Mouse (Mus musculus) lung, postnatal 14 days (tissue): ENCODE data around the gene Ly6g6e.
"Not testable (repeated sequence)": the region's sequence is repeated elsewhere in the genome, so short reads cannot be mapped to it uniquely, and the experiment has no call there.

Experiments
- DNase-seq: peaks from one replicate; pipeline ENCODE4 v3.0.0; 2021

Ly6g6e gene

GRCm38 (mm10) chr17:35105740-35106389 lies 29.2 kb downstream of the Ly6g6e start:
- peak; percentile 49 for DNase-seq

DNA sequence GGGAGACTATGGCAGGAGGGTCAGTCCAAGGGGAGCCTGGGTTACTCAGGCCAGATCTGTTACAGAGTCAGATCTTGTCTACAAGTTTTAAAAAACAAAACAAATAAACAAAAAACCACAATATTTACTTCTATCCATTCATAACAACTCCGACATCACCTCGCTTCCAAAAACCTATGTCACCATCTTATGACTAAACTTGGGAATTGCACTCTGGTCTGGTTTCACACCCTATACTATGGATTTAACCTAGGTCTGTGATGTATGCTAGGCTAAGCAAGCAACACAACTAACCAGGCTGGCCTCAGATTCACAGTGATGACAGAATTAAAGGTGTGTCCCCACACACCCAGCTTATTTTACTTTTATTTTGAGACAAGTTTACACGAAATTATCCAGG lies 29.8 kb downstream of the Ly6g6e start:
- no peak for DNase-seq

DNA sequence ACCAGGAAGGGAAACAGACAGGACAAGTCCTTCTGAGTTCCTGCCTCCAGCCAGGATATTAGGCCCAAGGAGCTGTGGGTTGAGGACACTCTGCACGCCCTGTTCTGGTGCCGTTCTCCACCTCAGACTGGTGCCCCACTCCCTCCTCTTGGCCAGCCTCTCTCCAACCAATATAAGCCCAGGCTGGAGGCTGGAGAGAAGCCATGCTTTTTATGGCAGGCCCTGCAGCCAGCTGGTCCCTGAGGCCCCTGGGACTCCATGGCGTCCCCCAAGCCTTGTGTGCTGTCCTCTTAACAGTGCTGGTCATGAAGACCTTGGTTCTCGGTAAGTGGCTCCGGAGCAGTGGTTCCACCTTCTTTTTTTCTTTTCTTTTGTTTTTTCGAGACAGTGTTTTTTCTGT lies 31.4 kb downstream of the Ly6g6e start, which contains the start of gene Ly6g5c:
Gene Ly6g5c (plus strand): TSS at position 183 of the 400 bp plus-strand sequence.
- no peak for DNase-seq

DNA sequence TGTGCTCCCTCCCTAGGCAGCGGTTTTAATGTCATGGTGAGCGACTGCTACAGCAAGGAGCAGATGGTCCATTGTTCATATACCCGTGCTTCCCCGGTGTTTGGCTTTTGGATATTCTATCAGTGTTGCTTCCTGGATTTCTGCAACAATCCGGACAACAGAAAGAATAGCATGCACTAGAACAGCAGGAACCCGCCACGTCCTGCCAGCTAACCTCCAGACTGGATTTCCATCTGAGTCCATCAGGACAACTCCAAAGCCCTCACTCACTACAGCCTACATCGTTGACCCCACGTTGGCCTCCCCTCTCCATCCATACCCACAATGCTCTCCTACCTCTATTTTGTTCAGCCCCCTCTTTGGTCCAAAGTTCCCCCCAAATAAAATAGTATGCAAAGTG lies 35.1 kb downstream of the Ly6g6e start:
- DNase-seq = no peak

- DNase-seq = peak; percentile 35
These were observed 38.6 kb downstream of the Ly6g6e start, which contains the start of gene Ly6g5b for GRCm38 (mm10) chr17:35115046-35116019. Ly6g5b (minus strand) TSS chr17:35115428.

- peak; percentile 38 for DNase-seq
These were observed 44.0 kb downstream of the Ly6g6e start for GRCm38 (mm10) chr17:35120745-35121142.

GRCm38 (mm10) chr17:35121143-35121799 lies 44.6 kb downstream of the Ly6g6e start, which contains the start of gene Gpank1:
Gpank1 (plus strand) TSS chr17:35121455.
- DNase-seq = peak; percentile 97

- peak; percentile 51 for DNase-seq
These were observed 45.2 kb downstream of the Ly6g6e start, which contains the start of gene Csnk2b for GRCm38 (mm10) chr17:35121871-35122303. Csnk2b (minus strand) TSS chr17:35122053.

DNA sequence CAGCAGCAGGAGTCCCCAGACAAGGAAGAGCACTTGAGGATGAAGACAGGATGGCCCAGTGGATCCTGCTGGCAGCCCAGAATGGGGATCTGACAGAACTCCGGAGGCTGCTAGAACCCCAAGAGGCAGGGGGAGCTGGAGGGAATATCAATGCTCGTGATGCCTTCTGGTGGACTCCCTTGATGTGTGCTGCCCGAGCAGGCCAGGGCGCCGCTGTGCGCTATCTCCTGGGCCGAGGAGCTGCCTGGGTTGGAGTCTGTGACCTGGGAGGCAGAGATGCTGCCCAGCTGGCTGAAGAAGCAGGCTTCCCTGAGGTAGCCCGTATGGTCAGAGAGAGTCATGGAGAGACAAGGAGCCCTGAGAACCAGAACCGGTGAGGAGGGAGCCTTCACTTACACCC lies 46.6 kb downstream of the Ly6g6e start:
- not testable (repeated sequence) for DNase-seq

DNA sequence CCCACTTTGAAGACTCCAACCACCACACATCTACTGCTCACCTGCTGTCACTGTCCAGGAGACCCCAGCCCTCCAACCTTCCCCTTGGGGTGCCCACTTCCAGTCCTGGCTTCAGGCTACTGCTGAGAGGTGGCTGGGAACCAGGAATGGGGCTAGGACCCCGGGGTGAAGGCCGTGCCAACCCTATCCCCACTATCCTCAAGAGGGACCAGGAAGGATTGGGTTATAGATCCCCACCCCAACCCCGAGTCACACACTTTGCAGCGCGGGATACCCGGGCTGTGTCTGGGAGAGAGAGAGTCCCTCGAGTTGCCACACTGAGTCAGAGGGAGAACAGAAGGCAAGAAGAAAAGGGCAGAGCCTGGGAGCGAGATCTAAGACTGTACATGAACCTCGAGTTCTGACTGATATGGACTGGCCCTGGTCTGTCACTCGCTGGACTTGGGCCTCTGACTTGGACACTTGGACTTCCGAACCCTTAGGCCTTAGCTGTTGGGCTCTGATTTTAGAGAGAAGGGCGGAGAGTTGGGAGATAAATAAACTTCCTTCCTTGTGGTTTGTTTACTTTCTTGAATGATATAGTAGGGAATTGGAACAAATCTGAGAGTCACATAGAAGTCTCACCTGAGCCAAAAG lies 47.7 kb downstream of the Ly6g6e start:
- not testable (repeated sequence) for DNase-seq

DNA sequence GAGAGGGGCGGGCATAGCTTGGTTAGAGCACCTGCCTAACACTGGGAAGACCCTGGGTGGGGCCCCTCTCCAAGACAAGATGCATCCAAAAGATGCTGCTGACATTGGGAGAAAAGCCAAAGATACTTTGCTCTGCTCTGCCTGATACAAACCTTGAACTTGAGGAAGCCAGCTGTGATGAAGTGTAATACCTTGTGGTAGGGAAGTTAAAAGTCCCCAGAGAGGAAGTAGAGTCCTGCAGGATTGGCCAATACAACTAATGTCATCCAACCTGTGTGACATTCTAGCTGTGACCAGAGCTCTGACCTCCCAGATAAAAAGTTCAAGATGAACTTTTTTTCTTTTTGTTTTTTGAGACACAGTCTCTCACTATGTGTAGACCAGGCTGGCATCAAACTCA lies 48.4 kb downstream of the Ly6g6e start:
- no peak for DNase-seq

DNA sequence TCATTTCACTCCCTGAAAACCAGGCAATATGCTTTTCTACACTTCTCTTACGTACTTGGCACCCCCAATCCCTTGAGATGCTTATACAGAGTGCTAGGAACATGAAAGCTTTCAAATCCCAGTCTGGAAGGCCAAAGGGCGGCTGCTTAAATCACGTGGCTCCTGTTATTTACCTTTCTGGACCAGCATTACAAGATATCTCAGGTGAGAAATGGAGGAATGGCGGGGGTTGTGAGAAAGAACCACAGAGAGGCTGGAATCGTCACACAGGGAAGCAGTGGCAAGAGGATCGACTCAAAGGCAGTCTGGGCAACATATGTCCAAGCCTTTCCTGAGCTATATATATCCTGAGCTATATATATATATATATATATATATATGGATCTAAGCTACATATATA lies 48.9 kb downstream of the Ly6g6e start:
- DNase-seq = no peak

GRCm38 (mm10) chr17:35126206-35126611 lies 49.5 kb downstream of the Ly6g6e start, which contains the start of gene D17H6S53E:
D17H6S53E (plus strand) TSS chr17:35126373.
- peak; percentile 78 for DNase-seq

DNA sequence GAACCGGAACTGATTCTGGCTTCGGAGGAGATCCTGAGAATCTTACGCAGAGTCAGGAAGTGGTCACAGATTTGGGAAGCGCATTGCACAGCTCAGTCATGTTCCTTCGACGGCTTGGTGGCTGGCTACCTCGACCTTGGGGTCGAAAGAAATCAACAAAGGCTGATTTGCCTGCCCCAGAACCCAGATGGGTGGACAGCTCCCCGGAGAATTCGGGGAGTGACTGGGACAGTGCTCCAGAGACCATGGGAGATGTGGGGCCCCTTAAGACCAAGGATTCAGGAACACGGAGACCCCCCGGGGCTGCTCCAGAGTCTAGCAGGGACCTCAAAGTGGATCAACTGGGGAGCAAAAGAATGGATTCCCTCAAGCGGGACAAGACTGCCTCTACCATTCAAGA lies 50.3 kb downstream of the Ly6g6e start:
- DNase-seq = no peak
